Mouse (Mus musculus) kidney, adult 8-10 months (tissue): ENCODE results near the gene Gtf3c1.

Experiments
- DNase-seq, 2 experiments: peaks; one replicate each; pipeline ENCODE4 v3.0.0; 2022

The Gtf3c1 gene

DNA sequence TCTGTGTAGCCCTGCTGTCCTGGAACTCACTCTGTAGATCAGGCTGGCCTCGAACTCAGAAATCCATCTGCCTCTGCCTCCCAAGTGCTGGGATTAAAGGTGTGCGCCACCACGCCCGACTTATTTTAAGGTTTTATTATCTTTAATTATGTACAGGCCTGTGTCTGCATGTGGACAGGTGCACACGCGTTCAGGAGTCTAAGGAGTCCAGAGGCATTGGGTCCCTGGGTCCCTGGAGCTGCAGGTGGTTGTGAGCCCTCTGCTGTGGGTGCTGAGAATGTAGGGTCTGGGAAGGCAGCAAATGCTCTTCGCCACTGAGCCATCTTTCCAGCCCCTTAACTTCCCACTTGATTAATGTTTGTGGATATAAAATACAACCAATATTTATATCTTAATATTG, 92.1 kb downstream of the Gtf3c1 start:
- no peak for DNase-seq

DNA sequence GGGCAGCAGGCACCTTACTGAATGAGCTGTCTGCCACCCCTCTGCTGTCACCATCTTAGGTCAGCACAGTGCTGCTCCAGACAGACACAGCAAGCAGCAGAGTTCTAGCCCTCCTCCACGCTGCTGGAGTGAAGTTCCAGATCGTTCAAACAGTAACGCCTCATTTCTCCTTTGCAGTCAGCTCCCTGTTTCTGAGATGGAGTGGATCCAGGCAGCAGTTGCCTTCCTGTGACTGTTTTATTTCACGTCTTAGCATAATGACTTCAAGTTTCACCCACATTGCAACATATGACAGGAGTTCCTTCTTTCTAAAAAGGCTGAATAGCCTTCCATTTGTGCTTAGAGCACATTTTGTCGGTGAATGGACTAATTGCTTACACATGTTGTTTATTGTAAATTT, 94.0 kb downstream of the Gtf3c1 start:
- DNase-seq: no peak

DNA sequence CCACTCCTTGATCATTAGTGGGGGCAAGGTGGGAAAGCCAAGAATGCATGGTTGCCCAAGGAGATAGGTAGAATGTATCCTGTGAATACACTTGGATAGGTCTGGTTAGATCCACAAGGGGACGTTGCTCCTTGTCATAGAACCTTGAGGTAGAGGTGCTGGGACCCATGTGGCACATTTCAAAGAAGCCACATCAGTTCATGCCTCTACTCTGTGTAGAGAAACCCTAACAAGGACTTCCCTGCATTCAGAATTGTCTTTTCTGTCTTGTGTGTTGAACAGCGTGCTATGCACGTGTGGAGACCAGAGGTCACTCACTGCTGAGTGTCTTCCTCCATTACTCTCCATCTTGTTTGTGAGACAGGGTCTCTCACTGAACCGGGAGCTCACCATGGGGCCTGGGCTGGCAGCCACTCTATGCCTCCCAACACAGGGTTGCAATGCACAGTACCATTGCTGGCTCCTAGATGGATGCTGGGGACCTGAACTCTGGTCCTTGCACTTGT, 99.3 kb downstream of the Gtf3c1 start:
- no peak for DNase-seq

DNA sequence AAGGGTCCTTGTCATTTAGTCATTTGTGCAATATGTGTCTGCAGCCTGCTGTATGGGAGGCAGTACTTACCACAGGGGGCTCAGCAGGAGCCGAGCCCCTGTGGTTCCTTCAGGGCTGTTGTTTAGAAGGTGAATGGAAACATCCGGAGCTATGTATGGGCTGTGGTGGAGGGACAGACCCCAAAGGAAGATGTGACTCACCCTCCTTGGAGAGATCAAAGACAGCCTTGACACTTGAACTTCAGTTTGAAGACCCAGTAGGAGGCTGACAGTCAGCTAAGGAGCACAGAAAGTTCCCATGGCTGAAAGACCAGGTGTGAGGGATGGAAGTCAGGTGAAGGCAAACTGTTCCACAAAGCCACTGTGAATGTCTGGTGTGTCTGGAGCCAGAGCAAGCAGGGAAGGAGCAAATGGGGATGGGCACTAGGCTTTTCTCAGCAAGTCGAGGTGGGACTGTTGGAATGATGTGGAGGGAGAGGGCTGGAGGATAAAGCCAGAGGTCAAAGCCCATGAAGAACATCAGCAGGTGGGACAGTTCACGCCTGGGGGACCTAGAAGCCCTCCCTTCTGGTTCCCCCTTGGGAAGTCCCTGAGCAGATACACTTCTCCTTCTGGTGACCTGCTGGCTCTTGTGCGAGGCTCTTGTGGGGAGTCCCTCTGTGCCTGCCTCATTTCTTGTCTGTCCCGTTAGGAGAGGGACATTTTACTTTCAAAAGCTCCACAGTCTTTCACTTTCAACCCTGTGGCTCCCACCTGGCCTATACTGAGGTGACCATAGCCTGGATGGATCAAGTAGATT, 100.0 kb downstream of the Gtf3c1 start:
- no peak for DNase-seq

DNA sequence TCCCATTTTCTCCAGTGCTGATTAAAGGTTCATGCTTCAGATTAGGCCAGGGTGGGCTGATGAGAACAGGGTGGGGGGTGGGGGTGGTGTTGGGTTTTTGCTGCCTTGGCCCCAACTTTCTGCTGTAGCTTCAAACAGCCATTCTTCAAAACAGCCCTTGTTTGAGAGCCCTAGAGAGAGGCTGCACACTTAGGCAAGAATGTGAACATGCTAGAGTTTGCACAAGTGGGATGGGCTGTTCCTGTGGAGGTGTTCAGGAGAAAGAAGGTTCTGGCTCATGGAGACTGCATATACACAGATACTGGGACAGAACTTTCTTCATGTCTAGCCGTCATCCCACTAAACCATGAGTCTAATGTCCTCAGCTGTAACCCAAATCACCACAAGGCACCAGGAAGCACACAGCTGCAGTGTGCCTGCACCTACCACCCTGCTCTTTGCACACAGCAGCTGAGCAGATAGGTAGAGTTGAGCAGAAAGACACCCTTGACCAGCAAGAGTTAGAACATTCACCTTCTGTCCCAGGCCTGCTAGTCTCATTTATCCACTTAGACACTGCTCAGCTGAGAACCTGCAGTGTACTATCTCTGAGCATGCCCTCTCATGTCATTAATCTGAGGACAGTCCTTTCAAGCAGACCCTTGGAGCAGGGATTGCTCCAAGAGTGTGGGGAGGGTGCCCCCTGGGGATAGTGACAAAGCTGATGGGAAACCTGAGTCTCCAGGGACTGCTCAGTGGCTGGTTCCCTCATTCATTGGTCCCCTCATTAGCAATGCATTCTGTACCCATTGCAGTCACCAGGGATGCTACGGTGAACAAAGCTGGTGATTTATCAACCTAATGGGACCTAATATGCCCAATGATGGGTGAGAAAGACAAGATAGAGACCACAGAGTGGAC, 101.1 kb downstream of the Gtf3c1 start:
- DNase-seq: no peak

DNA sequence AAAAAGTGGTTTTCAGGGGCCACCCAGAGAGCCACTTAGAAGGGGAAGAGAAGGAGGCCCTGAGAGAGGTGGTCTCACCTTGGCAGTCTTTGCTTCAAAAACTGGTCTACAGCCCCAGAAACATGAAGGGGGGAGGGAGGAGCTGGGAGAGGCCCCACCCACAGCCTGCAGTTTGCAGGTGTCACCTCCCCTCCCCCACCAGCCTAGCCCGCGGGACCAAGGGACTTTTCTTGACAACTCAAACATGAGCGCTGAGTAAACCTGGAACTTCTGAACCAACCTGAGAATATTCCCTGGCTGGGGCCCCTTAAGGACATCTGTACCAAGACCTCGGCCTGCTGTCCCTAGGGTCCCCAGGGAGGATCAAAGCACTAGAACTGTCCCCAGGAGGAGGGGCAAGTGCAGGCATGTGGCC, 101.8 kb downstream of the Gtf3c1 start:
- DNase-seq: no peak

DNA sequence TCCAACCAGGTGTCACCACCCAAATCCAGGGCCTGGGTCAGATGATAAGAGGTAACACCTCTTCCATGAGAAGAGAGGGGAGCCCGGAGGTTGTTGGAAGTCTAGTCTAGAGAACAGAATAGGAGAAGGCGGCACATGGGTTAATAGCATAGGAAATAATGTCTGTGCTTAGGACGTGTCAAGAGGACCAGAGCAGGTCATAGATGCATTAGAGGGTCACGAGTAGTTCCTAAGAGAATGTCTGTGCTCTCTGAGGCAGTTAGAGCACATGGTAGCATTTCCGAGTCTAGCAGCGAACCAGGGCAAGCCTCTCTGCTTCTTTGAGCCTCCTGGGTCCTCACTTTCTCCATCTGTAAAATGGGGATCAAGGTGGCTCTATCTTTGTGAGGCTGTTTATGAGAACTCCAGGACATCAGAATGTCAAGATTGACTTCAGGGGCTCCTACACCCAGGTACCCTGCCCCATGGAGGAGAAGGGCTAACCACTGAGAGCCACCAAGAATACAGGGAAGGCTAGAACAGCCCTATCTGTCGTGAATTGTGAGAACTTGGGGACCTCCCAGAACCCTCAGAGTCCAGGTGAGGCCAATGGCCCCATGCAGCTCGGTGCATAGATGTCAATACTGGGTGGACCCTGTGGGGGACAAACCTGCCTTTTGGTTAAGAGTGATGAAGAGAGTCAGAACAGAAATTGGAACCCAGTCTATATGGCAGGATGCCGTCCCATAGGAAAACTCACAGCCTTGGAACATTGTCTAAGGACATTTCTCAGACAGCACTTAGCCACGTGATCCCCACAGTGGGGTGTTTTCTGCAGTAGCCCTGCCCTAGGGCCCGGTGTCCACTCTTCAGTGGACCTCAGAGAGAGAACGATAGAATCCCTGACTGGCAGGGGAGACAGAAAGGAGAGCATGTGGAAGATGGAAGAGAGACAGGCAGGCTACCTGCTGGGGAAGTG, 102.9 kb downstream of the Gtf3c1 start:
- DNase-seq: no peak

DNA sequence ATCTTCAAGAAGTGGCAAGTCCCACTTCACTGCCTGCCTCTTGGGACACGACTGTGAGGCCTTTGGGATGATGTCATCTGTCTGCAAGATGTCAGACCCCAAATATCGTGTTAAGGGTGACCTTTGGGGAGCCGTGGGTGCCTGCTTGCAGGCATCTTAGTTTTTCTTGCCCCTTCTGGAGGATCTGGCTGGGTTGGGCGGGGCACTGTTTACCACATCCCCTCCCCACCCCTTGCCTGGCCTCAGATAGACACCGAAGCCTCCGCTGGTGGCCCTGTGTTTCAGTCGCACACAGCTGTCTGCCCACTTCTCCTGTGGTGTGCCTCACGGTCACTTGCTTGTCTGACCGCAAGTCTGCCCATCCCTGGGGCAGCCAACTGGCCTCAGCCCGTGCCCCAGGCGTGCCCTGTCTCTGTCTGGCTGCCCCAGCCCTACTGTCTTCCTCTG, 104.4 kb downstream of the Gtf3c1 start, which contains the start of gene Il21r:
Gene Il21r (plus strand): TSS at position 245 of the 447 bp plus-strand sequence.
- no peak for DNase-seq

DNA sequence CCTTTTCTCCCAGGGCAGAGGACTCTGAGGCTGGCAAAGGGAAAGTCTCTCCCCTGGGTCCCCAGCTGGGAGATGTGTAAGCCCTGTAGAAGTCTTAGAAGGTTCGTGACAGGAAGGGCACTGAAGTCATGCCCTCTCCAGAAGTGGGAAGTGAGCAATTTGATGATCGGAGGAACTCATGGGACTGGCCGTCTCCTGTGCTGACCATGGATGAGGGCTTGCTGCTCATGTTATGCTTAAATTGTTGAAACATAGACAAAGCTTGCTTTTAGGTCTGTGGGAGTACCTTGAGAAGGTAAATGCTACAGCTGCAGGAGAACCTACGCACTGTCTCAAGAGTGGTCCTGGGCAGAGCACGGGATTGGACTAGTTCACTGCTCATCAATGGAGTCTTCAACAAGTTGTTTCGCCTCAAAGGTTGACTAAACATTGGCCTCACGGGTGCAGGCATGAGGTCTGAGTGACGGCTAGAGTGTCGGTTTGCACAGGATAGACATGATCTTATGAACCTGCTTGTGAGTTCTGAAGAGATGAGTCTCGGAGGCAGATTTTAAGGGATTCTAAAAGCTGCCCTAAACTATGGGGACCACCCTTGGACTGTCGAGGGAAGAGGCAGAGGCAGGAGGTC, 105.6 kb downstream of the Gtf3c1 start:
- no peak for DNase-seq

DNA sequence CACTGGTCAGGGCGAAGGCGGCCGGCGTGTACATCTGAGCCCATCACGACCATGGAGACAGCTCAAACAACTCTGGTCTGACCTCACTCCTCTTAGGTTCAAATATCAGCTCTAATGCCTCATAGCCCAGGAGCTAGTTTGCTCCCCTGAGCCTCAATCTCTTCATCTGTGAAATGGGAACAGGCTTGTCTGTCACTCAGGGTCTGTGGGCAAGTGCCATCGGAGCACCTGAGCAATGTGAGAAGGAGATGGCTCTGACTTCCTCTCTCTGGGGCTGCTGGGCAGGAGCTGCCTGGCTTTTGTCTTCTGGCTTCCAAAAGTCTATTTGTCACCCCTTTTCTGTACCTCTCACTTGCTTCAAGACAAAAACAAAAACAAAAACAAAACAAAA, 106.3 kb downstream of the Gtf3c1 start:
- DNase-seq: no peak

DNA sequence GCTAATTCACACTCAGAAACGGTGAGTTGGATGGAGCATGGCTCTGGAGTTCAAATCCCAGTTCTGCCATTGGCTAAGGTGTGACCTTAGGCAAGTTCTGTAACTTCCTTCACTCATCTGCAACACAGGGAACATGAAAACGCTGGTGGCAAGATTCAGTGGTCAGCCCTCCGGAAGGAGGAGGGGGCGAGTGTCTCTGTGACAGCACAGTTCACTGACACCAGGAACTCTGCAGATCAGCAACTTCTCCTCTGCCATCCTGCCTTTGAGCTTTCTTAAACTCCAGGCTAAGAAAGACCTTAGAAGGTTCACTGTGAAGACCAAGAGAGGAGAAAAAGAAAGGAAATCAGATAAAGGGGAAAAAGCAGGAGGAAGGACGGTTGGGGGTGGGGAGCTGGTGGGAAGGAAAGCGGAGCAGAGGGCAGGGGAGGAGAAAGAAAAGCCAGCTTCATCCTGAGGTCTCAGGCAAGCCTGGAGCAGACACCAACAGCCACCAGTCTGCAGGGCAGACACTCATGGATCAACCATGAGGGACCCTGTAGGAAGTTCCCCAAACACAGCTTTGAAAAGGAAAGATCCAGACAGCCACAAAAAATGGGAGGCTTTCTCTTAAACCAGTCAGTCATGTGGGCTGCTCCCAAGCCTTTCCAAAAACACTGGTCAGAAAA, 106.8 kb downstream of the Gtf3c1 start:
- no peak for DNase-seq

DNA sequence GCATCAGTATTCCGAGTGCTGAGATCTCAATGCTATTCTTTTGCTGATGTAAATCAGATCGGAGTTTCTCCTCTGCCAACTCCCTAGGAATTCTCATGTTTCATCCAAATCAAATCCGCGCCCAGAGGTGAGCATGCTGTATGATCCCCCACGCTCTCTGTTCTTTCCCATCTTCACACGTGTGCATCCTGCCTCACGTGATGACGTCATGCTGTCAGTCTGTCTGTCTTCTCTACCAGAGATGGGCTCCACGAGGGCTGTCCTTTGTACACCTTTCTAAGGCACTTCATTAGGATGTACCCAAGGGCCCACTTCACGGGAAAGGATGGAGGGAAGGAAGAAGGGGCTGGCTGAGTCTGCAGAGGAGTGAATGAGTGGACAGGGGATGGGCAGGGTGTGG, 107.4 kb downstream of the Gtf3c1 start:
- DNase-seq: no peak

DNA sequence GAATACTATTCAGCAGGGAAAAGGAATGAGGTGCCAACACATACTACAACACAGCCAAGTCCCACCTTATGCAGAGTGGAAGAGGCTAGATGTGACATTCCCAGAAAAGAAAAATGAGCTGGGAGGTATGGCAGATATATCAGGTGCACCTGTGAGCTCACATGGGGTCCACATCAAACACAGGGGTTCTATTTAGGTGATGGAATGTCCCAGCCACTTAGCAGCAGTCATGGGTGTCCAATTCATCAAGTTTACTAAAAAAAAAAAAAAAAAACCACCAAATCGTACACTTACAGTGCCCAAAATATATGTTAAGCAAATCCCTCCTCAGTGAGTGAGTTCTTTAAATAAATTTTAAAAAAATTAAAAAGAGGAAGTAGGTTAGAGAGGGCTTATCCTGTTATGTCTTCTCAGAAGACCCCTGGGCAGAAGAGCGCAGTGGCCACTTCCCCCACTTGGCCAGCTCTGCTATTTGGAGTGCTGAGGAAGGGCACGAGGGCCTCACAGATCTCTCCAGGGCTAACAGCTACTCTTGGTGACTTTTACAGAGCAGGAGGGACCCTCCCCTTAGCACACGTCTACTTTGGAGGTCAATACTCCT, 108.1 kb downstream of the Gtf3c1 start:
- DNase-seq: no peak

DNA sequence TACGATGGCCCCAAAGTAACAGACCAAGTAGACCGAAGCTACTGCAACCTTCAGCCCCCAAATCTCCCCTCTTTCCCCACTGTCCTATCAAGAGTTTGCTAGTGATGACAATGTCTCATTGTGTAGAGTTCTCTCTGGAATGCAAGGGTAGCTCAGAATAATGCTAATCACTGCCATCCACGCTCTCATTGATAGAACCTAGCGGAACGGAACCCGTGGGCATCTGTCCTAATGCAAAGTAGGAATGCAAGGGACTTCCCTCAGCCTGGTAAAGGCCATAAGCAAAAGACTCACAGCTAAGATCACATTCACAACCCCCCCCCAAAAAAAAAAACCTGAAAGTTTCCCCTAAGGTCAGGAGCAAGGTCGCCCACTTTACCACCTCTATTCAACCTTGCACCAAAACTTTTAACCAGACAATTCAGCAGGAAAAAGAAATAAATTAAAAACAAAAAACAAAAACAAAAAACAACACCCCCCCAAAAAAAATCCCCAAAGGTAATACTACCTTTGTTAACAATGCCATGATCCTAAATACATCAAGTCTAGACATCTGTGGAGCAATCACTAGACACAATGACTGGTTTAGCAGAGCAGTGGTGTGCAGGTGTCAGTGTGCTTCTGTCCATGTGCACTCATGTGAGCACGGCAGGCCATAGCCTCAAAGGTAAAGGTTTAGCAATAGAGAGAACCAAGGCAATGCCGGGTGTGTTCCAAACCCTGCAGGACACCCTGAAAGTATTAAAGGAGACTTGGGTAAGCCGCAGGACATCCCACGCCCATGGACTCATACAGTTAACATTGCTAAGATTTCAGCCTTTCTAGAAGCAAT, 109.8 kb downstream of the Gtf3c1 start:
- DNase-seq: no peak

DNA sequence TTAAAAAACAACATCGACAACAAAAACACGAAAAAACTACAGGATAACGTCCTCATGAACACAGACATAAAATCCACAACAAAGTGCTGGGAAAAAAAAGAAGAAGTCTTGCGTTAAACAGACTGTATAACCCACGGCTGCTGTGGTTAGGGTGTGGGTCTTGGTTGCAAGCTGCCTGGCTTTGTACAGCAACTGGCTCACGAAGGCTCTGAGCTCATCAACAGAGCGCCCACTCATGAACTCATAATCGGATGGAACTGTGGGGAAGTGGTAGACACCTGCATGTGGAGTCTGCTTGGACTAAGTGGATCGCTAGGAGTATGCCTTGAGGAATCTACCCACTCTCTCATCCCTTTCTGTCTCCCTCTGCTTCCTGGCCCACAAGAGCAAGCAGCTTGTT, 110.5 kb downstream of the Gtf3c1 start:
- DNase-seq: no peak

DNA sequence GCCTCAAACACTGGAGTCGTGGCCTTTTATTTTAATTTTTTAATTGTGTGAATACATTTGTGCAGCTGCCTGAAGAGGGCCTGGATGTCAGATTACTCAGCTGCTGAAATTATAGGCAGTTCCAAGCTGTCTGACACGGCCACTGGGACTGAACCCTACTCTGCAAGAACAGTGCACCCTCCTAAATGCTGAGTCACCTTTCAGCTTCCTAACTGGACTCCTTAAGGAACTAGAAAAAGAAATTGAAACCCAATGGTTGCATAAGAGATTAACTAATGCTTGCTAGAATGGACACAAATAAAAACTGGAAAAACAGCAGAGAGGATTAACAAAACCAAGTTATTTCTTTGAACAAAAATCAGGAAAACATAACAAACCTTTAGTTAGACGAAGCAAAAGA, 111.2 kb downstream of the Gtf3c1 start:
- DNase-seq: no peak

DNA sequence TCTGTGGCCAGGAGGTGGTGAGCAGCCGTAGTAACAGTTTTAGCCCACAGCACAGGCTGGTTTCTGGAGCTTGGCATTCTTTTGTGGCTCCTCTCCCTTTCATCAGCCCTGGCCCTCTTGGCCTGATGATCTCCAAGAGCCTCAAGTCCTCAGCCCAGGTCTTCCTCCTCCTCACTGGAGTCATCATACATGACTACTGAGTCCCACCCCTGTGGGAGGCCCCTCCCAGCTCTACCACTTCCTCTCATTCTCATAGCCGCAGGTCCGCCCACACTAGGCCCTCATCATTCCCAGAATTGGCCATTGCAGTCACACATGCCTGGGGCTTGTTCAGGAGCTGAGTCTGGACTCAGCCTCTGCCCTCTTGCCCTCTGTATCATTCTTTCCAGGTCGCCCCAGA, 113.7 kb downstream of the Gtf3c1 start:
- no peak for DNase-seq
